Mouse (Mus musculus): Measurements from ENCODE around the gene Chrm2.

GRCm38 (mm10) chr6:36387612-36388400, at the start of gene Chrm2:
- TF ChIP-seq EP300 (IDR thresholded peaks at IDR 0.05; ENCODE audit: insufficient read depth, low read depth, low read length) (no peak), CTCF (IDR thresholded peaks at IDR 0.05) (no peak), POLR2A (IDR thresholded peaks at IDR 0.05; ENCODE audit: insufficient read depth, low read depth, low read length) (peak; percentile 25; the same call in 1 of the 2 replicates)
